Mouse (Mus musculus) bone marrow, adult 2 months (tissue): ENCODE data around the gene Tex19.1.

Experiments
- CTCF ChIP-seq: fragments of 200-500 bp; IDR thresholded peaks from 2 replicates; pipeline ENCODE4 v1.5.1; 2011; ENCODE audit warnings: low read length, control low read depth; ENCODE audit not compliant: control insufficient read depth, insufficient read depth
- POLR2A ChIP-seq: fragments of 200-500 bp; IDR thresholded peaks from 2 replicates; pipeline ENCODE4 v1.6.1; 2011; ENCODE audit warnings: low read depth, mild to moderate bottlenecking, control low read depth, low read length, borderline replicate concordance; ENCODE audit not compliant: control insufficient read depth

- no peak for TF ChIP-seq POLR2A
- TF ChIP-seq CTCF = no peak
Measured at GRCm38 (mm10) chr11:121127441-121127840, 18.5 kb upstream of the Tex19.1 start.
